ENCODE assay signal across 12 mouse cellular contexts in genomic region chr6:121067426-121068086, GRCm38 (mm10).
DNase-seq lines count a peak whose midpoint lies in the region; ATAC-seq lines count a peak whose summit lies in the region.
"Had no signal": no experiment of that assay in that cellular context is flagged by ENCODE, and none has a peak within 500 bp of the region (broad histone marks: within the 10 kb centered on the region; RNA-seq: fewer than 3 reads in every experiment).

No protein-coding gene starts in this region.

- H3K27me3 ChIP-seq in heart, embryonic 12.5 days (replicated peaks) = no peaks in the 10 kb centered on the region
- no peaks in the 10 kb centered on the region for H3K27me3 ChIP-seq in kidney, embryonic 15.5 days
- no peaks in the 10 kb centered on the region for H3K27me3 ChIP-seq in neural tube, embryonic 15.5 days (replicated peaks)
- H3K27me3 ChIP-seq: lung, embryonic 15.5 days had no signal

- DNase-seq in spleen, postnatal 36 days (ENCODE audit: low spot score in 2 of 2) = peak; percentile 31 to 35
- DNase-seq in spleen, adult 12 weeks (ENCODE audit: low spot score) = no peak
- no peak for DNase-seq in retina, embryonic 14.5 days (ENCODE audit: low spot score)
- DNase-seq in layer of hippocampus, adult 18-20 months (ENCODE audit: low spot score in 2 of 2) = no peak
- DNase-seq: forebrain, postnatal 0 days; thymus, adult 18-20 months had no signal

- WGBS in heart, embryonic 12.5 days = 35% methylated on average over 11 of the region's 11 CpGs
- 48% methylated on average over 11 of the region's 11 CpGs for WGBS in kidney, embryonic 15.5 days
- WGBS in neural tube, embryonic 15.5 days = 70% methylated on average over 11 of the region's 11 CpGs

- no peaks in the 10 kb centered on the region for H3K9me3 ChIP-seq in heart, embryonic 12.5 days (replicated peaks)
- H3K9me3 ChIP-seq in kidney, embryonic 15.5 days (replicated peaks) = no peaks in the 10 kb centered on the region
- no peaks in the 10 kb centered on the region for H3K9me3 ChIP-seq in neural tube, embryonic 15.5 days (replicated peaks)
- H3K9me3 ChIP-seq: limb, embryonic 10.5 days; lung, embryonic 15.5 days had no signal

- peak overlapping the region; percentile 21 for H3K4me2 ChIP-seq in heart, embryonic 12.5 days
- H3K4me2 ChIP-seq in kidney, embryonic 15.5 days = no peak overlapping the region
- no peak overlapping the region for H3K4me2 ChIP-seq in neural tube, embryonic 15.5 days
- H3K4me2 ChIP-seq: hindbrain, embryonic 14.5 days; lung, embryonic 15.5 days had no signal

- H3K4me1 ChIP-seq in heart, embryonic 12.5 days (replicated peaks) = peaks cover 91% of the 10 kb centered on the region
- H3K4me1 ChIP-seq in kidney, embryonic 15.5 days = peaks cover 75% of the 10 kb centered on the region
- peaks cover 59% of the 10 kb centered on the region for H3K4me1 ChIP-seq in neural tube, embryonic 15.5 days

- ATAC-seq in heart, embryonic 12.5 days (ENCODE audit: insufficient number of reproducible peaks, low FRiP score) = peak; percentile 26
- ATAC-seq in kidney, embryonic 15.5 days (replicated peaks; ENCODE audit: low FRiP score) = peak; percentile 71
- no peak for ATAC-seq in neural tube, embryonic 15.5 days (ENCODE audit: low FRiP score)
- ATAC-seq: forebrain, postnatal 0 days had no signal

- H3K27ac ChIP-seq in heart, embryonic 12.5 days (ENCODE audit: poor library complexity, severe bottlenecking) = peak overlapping the region; percentile 89
- peak overlapping the region; percentile 63 for H3K27ac ChIP-seq in kidney, embryonic 15.5 days
- no peak overlapping the region for H3K27ac ChIP-seq in neural tube, embryonic 15.5 days (replicated peaks)
- H3K27ac ChIP-seq: limb, embryonic 10.5 days; lung, embryonic 15.5 days had no signal

- no peak overlapping the region for H3K4me3 ChIP-seq in heart, embryonic 12.5 days
- no peak overlapping the region for H3K4me3 ChIP-seq in kidney, embryonic 15.5 days (replicated peaks)
- no peak overlapping the region for H3K4me3 ChIP-seq in neural tube, embryonic 15.5 days (replicated peaks)
- H3K4me3 ChIP-seq: limb, embryonic 10.5 days; lung, embryonic 15.5 days had no signal

- no peaks in the 10 kb centered on the region for H3K36me3 ChIP-seq in heart, embryonic 12.5 days
- H3K36me3 ChIP-seq in kidney, embryonic 15.5 days = no peaks in the 10 kb centered on the region
- H3K36me3 ChIP-seq in neural tube, embryonic 15.5 days = no peaks in the 10 kb centered on the region
- H3K36me3 ChIP-seq: limb, embryonic 10.5 days; lung, embryonic 15.5 days had no signal

- H3K9ac ChIP-seq in heart, embryonic 12.5 days = no peak overlapping the region
- no peak overlapping the region for H3K9ac ChIP-seq in kidney, embryonic 15.5 days
- H3K9ac ChIP-seq in neural tube, embryonic 15.5 days (replicated peaks) = no peak overlapping the region
- H3K9ac ChIP-seq: hindbrain, embryonic 14.5 days; lung, embryonic 15.5 days had no signal

Comparison
In these comparisons a context has a peak if more than half of its experiments do, and no peak if none do; other contexts are left out.
1. DNase-seq: peak in spleen, postnatal 36 days (2 of 2); none in spleen, adult 12 weeks (single experiment), retina, embryonic 14.5 days (single experiment) and layer of hippocampus, adult 18-20 months (0 of 2).